Mouse (Mus musculus) myocyte (in vitro differentiated cells): ENCODE data around the gene Mt4.

Experiments
- E2F4 ChIP-seq: IDR thresholded peaks from one replicate; pipeline ENCODE4 v1.6.1; 2011; ENCODE audit warnings: mild to moderate bottlenecking, control low read depth, moderate library complexity; ENCODE audit not compliant: insufficient read depth
- MAX ChIP-seq: IDR thresholded peaks from one replicate; pipeline ENCODE4 v1.6.1; 2011; ENCODE audit warnings: low read depth, mild to moderate bottlenecking, control low read depth
- MYOD1 ChIP-seq, 3 experiments: IDR thresholded peaks; one replicate each; pipeline ENCODE4 v1.6.1; 2011; ENCODE audit warnings: control low read depth in 2 of 3, low read depth in 2 of 3, mild to moderate bottlenecking in 2 of 3, moderate library complexity in 1 of 3; ENCODE audit not compliant: insufficient read length in 2 of 3, control insufficient read depth in 1 of 3
- MYOG ChIP-seq, 3 experiments: IDR thresholded peaks; one replicate each; pipeline ENCODE4 v1.6.1; 2011; ENCODE audit warnings: control low read depth in 2 of 3, low read depth in 2 of 3, mild to moderate bottlenecking in 2 of 3; ENCODE audit not compliant: insufficient read length in 2 of 3, control insufficient read depth in 1 of 3, insufficient read depth in 1 of 3
- TCF3 ChIP-seq: IDR thresholded peaks from one replicate; pipeline ENCODE4 v1.6.1; 2011; ENCODE audit warnings: low read depth, control low read depth; ENCODE audit not compliant: insufficient read length
- USF1 ChIP-seq: IDR thresholded peaks from one replicate; pipeline ENCODE4 v1.6.1; 2011; ENCODE audit warnings: low read depth, mild to moderate bottlenecking, control low read depth, moderate library complexity

DNA sequence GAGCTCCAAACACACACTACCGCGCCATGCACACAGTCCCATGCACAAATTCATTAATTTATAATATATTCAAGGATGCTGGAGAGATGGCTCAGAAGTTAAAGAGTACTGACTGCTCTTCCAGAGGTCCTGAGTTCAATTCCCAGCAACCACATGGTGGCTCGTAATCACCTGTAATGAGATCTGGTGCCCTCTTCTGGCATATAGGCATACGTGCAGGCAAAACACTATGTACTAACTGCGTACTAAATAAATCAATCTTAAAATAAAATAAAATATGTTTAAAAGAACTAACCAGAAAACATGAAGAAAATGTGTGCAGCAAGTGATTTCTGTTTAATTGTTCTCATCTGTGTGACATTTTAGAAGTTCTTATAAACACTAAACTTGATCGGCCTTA lies 42.7 kb upstream of the Mt4 start:
- TF ChIP-seq MYOD1 (IDR thresholded peaks at IDR 0.05; ENCODE audit: control insufficient read depth in 1 of 3, insufficient read length in 2 of 3, low read depth in 2 of 3) (no peak), E2F4 (no peak), MYOG (IDR thresholded peaks at IDR 0.05; ENCODE audit: control insufficient read depth in 1 of 3, insufficient read depth in 1 of 3, insufficient read length in 2 of 3, low read depth in 2 of 3) (no peak), MAX (no peak), USF1 (no peak), TCF3 (no peak)
